Mouse (Mus musculus) liver, embryonic 11.5 days (tissue): Measurements from ENCODE around the gene Dclre1b. TPM values are rescaled to one million over a fixed set of nuclear protein-coding genes. Genes with fewer than 3 reads are reported as not detected.

ENCODE experiments used
- ATAC-seq: fragments of 200-750 bp; cut with Nextera tagmentation; replicated peaks from 2 replicates; pipeline ENCODE4 v1.8.0; 2017; ENCODE audit warnings: moderate number of reproducible peaks, mild to moderate bottlenecking, moderate TSS enrichment, moderate library complexity; ENCODE audit not compliant: low FRiP score
- DNase-seq: peaks from one replicate; pipeline ENCODE4 v3.0.0-alpha.2; 2017; ENCODE audit warnings: low spot score
- H3K27ac ChIP-seq: fragments of 300-500 bp; sonication (generic); 2 replicates; pipeline ENCODE4 v1.5.1; 2014; ENCODE audit warnings: mild to moderate bottlenecking, low read depth, low read length, control low read depth
- H3K27me3 ChIP-seq: fragments of 300-500 bp; sonication (generic); replicated peaks from 2 replicates; pipeline ENCODE4 v1.6.1; 2014; ENCODE audit warnings: low read length, mixed read lengths; ENCODE audit not compliant: control insufficient read depth, insufficient read depth
- H3K36me3 ChIP-seq: fragments of 300-500 bp; sonication (generic); 2 replicates; pipeline ENCODE4 v1.6.1; 2014; ENCODE audit warnings: mild to moderate bottlenecking, low read length, moderate library complexity, mixed read lengths; ENCODE audit not compliant: control insufficient read depth, insufficient read depth
- H3K4me1 ChIP-seq: fragments of 300-500 bp; sonication (generic); replicated peaks from 2 replicates; pipeline ENCODE4 v1.6.1; 2014; ENCODE audit warnings: low read length, mixed read lengths; ENCODE audit not compliant: control insufficient read depth, insufficient read depth
- H3K4me2 ChIP-seq: fragments of 300-500 bp; sonication (generic); 2 replicates; pipeline ENCODE4 v1.6.1; 2014; ENCODE audit warnings: mild to moderate bottlenecking, control low read depth, moderate library complexity
- H3K4me3 ChIP-seq: fragments of 300-500 bp; sonication (generic); 2 replicates; pipeline ENCODE4 v1.5.1; 2014; ENCODE audit warnings: low read depth, low read length, control low read depth
- H3K9ac ChIP-seq: fragments of 300-500 bp; sonication (generic); 2 replicates; pipeline ENCODE4 v1.6.1; 2014; ENCODE audit warnings: low read depth, low read length, control low read depth
- H3K9me3 ChIP-seq: fragments of 300-500 bp; sonication (generic); 2 replicates; pipeline ENCODE4 v1.6.1; 2016; ENCODE audit warnings: low read length, inconsistent platforms, mixed read lengths; ENCODE audit not compliant: control insufficient read depth
- WGBS: fragments of 180-500 bp; shearing (Covaris S2); extraction: QIAGEN DNeasy Blood & Tissue Kit; methylation state at CpG from one replicate; pipeline ENCODE4 v1.1.7; 2014; 5-methylcytosine and 5-hydroxymethylcytosine counted together
- polyA plus RNA-seq: library from polyadenylated mRNA; unstranded; fragments of >200 nt; fragmentation: Nextera tagmentation; extraction: Ambion mirVana; gene quantifications from 2 replicates; pipeline ENCODE4 v1.2.1, GENCODE M21; 2014

The Dclre1b gene
- polyA plus RNA-seq = 35.1 and 36.8 TPM in 2 replicates

DNA sequence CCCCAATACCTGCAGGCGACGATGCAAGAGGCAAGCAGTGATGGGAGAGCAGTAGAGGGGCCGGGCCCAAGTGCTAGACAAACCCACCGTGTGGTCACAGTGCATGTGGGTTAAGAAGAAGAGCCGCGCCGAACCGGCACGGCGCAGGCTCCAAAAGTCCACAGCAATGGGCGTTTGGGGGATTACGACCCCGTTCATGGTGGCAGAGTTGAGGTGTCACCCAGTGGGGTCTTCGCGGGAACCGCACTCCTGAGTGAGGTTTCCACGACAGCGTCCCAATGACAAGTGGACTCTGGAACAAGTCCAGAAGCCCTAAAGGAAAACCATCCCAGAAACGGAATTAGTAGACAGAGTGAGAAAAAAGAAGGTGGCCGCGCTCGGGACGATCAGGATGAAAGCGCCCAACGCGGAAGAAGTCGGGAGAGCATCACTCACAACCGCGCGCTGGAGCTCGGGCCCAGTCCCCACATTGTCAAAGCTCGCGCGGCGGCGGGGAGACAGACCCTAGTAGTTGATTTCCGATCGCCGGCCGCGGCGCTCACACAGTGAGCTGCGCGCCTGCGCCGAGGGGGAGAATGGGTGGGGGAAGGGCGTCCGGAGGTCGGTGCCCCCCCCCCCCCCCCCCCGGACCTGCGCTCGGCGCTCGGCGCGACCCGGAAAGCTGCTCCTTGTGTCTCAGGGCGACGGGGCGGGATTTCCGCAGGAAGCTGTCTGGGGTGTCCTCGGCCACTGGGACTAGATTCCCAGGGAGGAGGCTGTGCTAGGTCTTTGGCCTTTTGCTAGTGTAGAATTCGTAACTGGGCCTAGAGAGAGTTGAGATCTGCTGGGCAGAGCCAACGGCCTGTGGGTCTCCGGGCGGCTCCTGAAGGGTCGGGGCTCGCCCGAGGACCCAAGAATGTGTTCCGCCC is at the start of gene Dclre1b, which contains the start of the genes Ap4b1 and Gm43064:
Dclre1b (minus strand) TSS at position 554 of the 908 bp plus-strand sequence.
Ap4b1 (plus strand) TSS at position 630 of the 908 bp plus-strand sequence.
Gm43064 (plus strand) TSS at position 683 of the 908 bp plus-strand sequence.
- peak within 1 kb of the TSS; percentile 87 for H3K27ac ChIP-seq
- DNase-seq (peak; percentile 93), ATAC-seq (peak; percentile 89)
- H3K4me3 ChIP-seq = peak within 1 kb of the TSS; percentile 80
- peaks cover 9% of the 10 kb centered on the region; the same call in 1 of the 2 replicates for H3K36me3 ChIP-seq
- H3K9ac ChIP-seq = peak within 1 kb of the TSS; percentile 85
- H3K9me3 ChIP-seq = no peaks in the 10 kb centered on the region
- H3K4me1 ChIP-seq = peaks cover 18% of the 10 kb centered on the region
- H3K27me3 ChIP-seq = no peaks in the 10 kb centered on the region
- under 1% methylated on average over 64 of the region's 70 CpGs for WGBS
- H3K4me2 ChIP-seq = peak within 1 kb of the TSS; percentile 63

DNA sequence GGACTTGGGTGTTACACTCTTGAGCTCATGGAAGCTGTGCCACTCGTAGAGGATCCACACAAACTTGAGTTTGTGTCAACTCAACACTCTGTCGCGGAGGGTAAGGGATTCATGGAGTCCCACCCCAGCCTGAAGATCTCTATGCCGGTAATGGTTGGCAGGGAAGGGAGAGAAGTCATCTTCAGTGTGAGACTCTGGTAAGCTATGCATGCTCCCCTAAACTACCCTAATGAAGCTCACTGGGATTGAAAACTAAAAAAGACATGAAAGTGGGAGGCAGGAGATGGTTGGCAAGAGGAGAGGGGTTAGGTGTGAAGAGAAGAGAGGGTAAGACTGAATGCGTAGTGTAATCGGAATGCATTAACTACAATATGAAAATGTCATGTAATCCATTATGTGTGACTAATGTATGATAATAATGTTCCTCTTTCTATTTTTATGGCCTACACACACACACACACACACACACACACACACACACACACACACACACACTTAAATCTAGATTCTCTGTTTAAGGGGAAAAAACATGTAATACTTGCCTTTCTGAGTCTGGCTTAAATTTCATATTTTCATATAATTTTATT is 48.8 kb upstream of the Dclre1b start:
- H3K27me3 ChIP-seq = no peaks in the 10 kb centered on the region
- WGBS = 84% methylated on average over 6 of the region's 6 CpGs
- no peaks in the 10 kb centered on the region for H3K4me1 ChIP-seq
- ATAC-seq (no peak), DNase-seq (no peak)
- no peak overlapping the region for H3K9ac ChIP-seq
- H3K4me2 ChIP-seq = no peak overlapping the region
- H3K27ac ChIP-seq = no peak overlapping the region
- no peak overlapping the region for H3K4me3 ChIP-seq
- no peaks in the 10 kb centered on the region for H3K36me3 ChIP-seq
- H3K9me3 ChIP-seq = no peaks in the 10 kb centered on the region

GRCm38 (mm10) chr3:103857036-103857805 is 48.0 kb upstream of the Dclre1b start:
- no peak for ATAC-seq

DNA sequence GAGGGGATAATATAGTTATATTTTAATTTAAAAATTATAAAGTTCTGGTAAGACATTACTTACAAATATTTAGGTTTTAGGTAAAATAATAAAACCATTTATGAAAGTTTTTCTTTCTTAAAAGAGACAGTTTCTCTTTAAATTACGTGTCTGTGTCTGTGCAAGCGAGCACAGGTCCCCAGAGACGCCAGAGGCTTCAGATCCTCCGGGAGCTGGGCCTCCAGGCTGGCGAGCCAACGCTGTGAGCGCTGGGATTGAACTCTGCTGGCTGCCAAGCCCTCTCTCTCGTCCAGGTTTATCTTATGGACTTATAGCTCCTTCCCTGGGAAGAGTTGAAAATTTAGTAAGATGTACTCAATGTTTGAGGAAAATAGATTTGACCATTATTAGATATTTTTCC is 44.6 kb upstream of the Dclre1b start:
- H3K27ac ChIP-seq = no peak overlapping the region
- no peak overlapping the region for H3K9ac ChIP-seq
- 76% methylated on average over 8 of the region's 8 CpGs for WGBS

More at GRCm38 (mm10) chr3:103857036-103857805, 48.0 kb upstream of the Dclre1b start:
- H3K4me1 ChIP-seq = no peaks in the 10 kb centered on the region
- no peaks in the 10 kb centered on the region for H3K9me3 ChIP-seq
- WGBS = 77% methylated on average over 7 of the region's 7 CpGs
- H3K36me3 ChIP-seq = no peaks in the 10 kb centered on the region
- DNase-seq = no peak
- H3K9ac ChIP-seq = no peak overlapping the region
- no peak overlapping the region for H3K27ac ChIP-seq
- H3K4me2 ChIP-seq = no peak overlapping the region
- H3K27me3 ChIP-seq = no peaks in the 10 kb centered on the region
- H3K4me3 ChIP-seq = no peak overlapping the region

DNA sequence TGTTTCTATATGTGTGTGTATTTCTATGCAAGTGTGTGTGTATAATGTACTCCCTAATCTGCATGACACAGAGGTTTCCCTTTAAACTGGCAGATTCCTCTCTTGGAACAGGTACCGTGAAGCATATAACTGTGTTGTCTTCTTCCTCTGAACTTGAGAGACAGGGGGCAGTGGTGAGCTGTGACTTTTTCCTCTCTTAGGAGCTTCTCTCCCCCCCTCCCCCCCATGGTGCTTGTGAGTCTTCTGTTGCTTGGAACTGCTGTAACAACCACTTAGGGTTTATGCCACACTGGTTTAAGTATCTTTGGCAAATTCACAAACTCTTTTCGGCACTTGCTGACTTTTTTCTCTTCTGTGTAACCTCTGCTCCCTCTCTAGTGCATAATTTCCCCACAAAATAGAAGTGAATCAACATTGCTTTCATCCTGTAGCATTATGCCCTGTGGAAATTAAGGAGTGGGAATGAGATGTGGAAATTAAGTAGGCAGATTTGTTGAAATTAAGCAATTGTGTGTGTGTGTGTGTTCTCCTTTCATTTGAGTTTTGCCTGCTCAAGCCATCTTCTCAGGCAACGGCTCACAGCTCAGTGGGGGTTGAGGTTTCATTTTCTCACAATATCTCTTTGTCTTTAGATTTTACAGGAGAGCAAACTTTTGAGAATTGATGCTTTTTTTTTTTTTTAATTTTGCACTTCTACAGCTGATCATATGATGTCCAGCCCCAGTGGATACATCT is 43.5 kb upstream of the Dclre1b start:
- Histone ChIP-seq H3K4me2 (no peak overlapping the region), H3K9me3 (no peaks in the 10 kb centered on the region), H3K27ac (no peak overlapping the region), H3K4me1 (no peaks in the 10 kb centered on the region), H3K9ac (no peak overlapping the region), H3K4me3 (no peak overlapping the region), H3K27me3 (no peaks in the 10 kb centered on the region), H3K36me3 (no peaks in the 10 kb centered on the region)
- 69% methylated on average over 3 of the region's 3 CpGs for WGBS
- no peak for ATAC-seq
- no peak for DNase-seq

More for the DNA sequence above, 44.6 kb upstream of the Dclre1b start:
- Histone ChIP-seq H3K36me3 (no peaks in the 10 kb centered on the region), H3K4me2 (no peak overlapping the region), H3K27me3 (no peaks in the 10 kb centered on the region), H3K4me1 (no peaks in the 10 kb centered on the region), H3K4me3 (no peak overlapping the region), H3K9me3 (no peaks in the 10 kb centered on the region)
- ATAC-seq (no peak), DNase-seq (no peak)

DNA sequence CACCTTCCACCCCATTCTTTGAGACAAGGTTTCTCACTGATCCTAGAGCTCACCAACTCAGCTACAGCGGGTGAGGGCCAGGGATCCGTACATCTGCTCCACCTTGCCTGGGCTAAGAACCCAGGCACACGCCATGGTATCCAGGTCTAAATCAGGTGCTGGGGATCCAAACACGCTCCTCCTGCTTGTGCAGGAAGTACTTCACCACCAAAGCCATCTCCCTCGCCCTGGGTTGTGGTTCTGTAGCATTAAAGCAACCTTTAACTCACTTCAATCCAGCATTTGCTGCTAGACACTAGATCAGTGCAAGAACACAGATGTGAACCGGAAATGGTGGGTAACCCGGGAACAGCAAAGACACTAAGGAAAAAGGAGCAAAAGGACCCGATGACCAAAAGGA is 42.6 kb upstream of the Dclre1b start:
- ATAC-seq = no peak
- Histone ChIP-seq H3K9me3 (no peaks in the 10 kb centered on the region), H3K4me2 (no peak overlapping the region), H3K36me3 (no peaks in the 10 kb centered on the region), H3K27me3 (no peaks in the 10 kb centered on the region), H3K4me3 (no peak overlapping the region), H3K4me1 (no peaks in the 10 kb centered on the region), H3K9ac (no peak overlapping the region), H3K27ac (no peak overlapping the region)
- no peak for DNase-seq
- WGBS = 82% methylated on average over 8 of the region's 8 CpGs

- Histone ChIP-seq H3K4me3 (no peak overlapping the region), H3K4me1 (no peaks in the 10 kb centered on the region), H3K9me3 (no peaks in the 10 kb centered on the region), H3K9ac (no peak overlapping the region), H3K36me3 (no peaks in the 10 kb centered on the region), H3K27me3 (no peaks in the 10 kb centered on the region), H3K27ac (no peak overlapping the region), H3K4me2 (no peak overlapping the region)
- DNase-seq (no peak), ATAC-seq (no peak)
- 90% methylated on average over 6 of the region's 6 CpGs for WGBS
Observed at GRCm38 (mm10) chr3:103851481-103851880, 42.2 kb upstream of the Dclre1b start.
